Mouse (Mus musculus): ENCODE measurements at regions not wholly inside any gene's neighbourhood (a gene's known extent, or its start where the extent isn't known, plus 50 kb on each side); places are given as distances from the start of the nearest gene placed in this dataset.

DNA sequence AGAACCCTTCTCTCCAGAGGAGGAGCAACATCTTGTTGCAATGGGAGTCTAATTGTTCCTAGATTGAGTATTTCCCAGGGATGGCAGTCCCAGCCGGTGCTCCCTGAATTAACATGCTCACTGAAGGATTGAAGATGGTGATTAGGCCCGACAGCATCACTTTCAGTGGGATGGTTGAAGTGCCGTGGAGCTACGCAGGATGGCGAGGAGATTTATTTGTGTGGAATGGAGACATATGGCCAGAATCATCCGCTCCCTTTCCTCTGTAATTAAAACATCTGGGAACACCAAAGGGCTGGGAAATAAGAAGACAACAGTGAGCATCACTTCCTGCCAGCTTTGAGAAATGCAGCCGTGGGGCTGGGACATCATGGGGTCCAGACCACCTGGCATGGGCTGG, 512.4 kb downstream of the Dhx35 start:
- no peaks in the 10 kb centered on the region for H3K36me3 ChIP-seq (ENCODE audit: control insufficient read depth, insufficient read depth, low read length, poor library complexity, severe bottlenecking)
- no peaks in the 10 kb centered on the region for H3K27me3 ChIP-seq (ENCODE audit: control insufficient read depth, insufficient read depth, low read length, poor library complexity, severe bottlenecking)
- no peak for DNase-seq (ENCODE audit: low read depth, low spot score)

DNA sequence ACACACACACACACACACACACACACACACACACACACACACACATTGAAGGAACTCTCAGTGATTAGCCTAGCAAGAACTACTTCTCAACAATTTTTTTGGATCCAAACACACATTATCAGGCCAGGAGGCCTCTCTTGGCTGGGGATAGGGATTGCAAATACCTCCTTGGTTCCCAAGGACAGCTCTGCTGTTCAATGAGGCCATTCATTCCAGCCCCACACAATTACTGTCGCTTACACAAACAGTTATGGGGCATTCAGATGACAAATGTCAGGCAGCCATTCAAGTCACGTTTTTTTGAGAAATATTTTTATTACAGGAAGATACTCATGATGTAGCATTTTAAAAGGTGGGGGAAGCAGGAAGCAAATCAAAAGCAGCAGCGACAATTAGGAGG, 540.1 kb downstream of the Dhx35 start:
- DNase-seq (ENCODE audit: low read depth, low spot score), result no peak
- Histone ChIP-seq H3K27me3 (ENCODE audit: control insufficient read depth, insufficient read depth, low read length, poor library complexity, severe bottlenecking) (no peaks in the 10 kb centered on the region), H3K36me3 (ENCODE audit: control insufficient read depth, insufficient read depth, low read length, poor library complexity, severe bottlenecking) (no peaks in the 10 kb centered on the region)

- DNase-seq (ENCODE audit: low read depth, low spot score), result no peak
- H3K36me3 ChIP-seq (ENCODE audit: control insufficient read depth, insufficient read depth, low read length, poor library complexity, severe bottlenecking), result no peaks in the 10 kb centered on the region
- no peaks in the 10 kb centered on the region for H3K27me3 ChIP-seq (ENCODE audit: control insufficient read depth, insufficient read depth, low read length, poor library complexity, severe bottlenecking)
Observed at GRCm38 (mm10) chr2:159336646-159337045, 542.0 kb downstream of the Dhx35 start.

DNA sequence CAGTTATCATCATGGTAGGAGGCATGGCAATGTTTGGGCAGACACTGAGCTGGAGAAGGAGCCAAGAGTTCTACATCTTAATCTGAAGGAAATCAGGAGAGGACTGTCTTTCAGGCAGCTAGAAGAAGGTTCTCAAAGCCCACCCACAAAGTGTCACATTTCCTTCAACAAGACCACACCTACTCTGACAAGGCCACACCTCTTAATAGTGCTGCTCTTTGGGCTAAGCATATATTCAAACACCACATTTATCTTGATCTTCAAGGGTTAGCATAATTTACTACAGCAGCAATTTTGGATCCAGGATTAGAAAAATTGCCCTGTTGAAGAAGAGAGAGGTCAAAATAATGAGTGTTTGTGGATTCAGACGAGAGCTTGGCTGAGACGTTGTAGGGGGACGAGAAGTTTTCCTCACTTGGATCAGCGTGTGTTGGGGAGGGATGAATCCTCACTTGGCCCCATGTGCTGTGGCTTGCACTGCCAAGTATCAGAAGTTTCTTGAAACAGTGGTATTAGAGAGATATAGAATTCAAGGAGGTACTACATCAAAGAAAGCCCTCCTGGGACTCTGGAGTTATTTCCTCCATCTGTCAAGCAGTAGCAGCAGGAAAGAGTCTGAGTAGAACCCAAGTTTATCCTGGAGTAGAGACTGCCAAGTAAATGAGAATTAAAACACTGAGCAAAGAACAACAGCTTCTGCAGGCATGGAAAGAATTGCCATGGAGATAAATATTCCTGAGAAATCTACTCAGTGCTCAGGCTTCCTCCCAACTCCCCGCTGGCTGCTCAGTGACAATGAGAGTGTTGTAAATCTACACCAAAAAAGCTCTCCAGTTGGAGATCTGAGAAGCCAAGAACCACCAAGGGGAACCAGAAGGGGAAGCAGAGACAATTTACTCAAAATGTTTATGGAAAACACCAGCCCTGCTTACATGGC, 549.3 kb downstream of the Dhx35 start:
- H3K36me3 ChIP-seq (ENCODE audit: control insufficient read depth, insufficient read depth, low read length, poor library complexity, severe bottlenecking), result no peaks in the 10 kb centered on the region
- DNase-seq (ENCODE audit: low read depth, low spot score), result no peak
- no peaks in the 10 kb centered on the region for H3K27me3 ChIP-seq (ENCODE audit: control insufficient read depth, insufficient read depth, low read length, poor library complexity, severe bottlenecking)

GRCm38 (mm10) chr2:159354247-159354646, 559.6 kb downstream of the Dhx35 start:
- Histone ChIP-seq H3K27me3 (ENCODE audit: control insufficient read depth, insufficient read depth, low read length, poor library complexity, severe bottlenecking) (no peaks in the 10 kb centered on the region), H3K36me3 (ENCODE audit: control insufficient read depth, insufficient read depth, low read length, poor library complexity, severe bottlenecking) (no peaks in the 10 kb centered on the region)
- no peak for DNase-seq (ENCODE audit: low read depth, low spot score)

DNA sequence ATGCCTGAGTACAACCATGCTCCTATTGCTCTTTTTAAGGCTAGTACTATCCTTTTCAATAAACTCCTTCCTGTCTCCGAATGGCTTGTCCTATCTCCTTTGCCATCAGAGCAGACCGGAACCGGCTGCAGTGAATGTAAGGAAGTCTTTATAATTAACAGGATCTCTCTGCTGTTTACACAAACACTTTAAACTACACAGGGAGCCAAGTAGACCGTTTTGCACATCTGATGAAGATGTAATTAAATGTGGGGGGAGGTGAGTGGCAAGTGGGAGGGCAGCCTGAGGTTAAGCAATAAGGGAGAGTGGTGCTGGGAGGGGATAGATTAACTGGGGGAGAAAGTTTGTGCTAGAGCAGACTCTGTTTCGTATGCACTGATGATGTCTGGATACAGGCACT, 561.9 kb downstream of the Dhx35 start:
- no peak for DNase-seq (ENCODE audit: low read depth, low spot score)
- H3K27me3 ChIP-seq (ENCODE audit: control insufficient read depth, insufficient read depth, low read length, poor library complexity, severe bottlenecking), result no peaks in the 10 kb centered on the region
- no peaks in the 10 kb centered on the region for H3K36me3 ChIP-seq (ENCODE audit: control insufficient read depth, insufficient read depth, low read length, poor library complexity, severe bottlenecking)

DNA sequence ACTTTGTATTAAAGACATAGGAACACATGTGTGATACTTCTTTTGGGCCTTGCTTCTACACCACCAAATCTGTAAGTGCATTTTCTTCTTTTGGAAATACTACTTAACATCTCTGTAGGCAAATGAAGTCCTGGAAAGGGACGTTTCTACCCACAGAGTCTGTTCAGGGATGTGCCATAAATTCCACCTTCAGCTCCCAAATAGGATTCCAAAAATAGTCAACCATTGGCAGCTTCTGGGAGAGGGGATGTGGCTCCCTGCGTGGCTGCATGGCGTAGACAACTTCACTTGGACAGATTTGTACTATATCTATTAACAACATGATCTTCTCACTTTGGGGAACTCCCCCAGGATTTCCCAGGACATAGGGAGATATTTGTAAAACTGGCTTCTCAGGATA, 566.8 kb downstream of the Dhx35 start:
- H3K27me3 ChIP-seq (ENCODE audit: control insufficient read depth, insufficient read depth, low read length, poor library complexity, severe bottlenecking), result no peaks in the 10 kb centered on the region
- no peaks in the 10 kb centered on the region for H3K36me3 ChIP-seq (ENCODE audit: control insufficient read depth, insufficient read depth, low read length, poor library complexity, severe bottlenecking)
- DNase-seq (ENCODE audit: low read depth, low spot score), result no peak

DNA sequence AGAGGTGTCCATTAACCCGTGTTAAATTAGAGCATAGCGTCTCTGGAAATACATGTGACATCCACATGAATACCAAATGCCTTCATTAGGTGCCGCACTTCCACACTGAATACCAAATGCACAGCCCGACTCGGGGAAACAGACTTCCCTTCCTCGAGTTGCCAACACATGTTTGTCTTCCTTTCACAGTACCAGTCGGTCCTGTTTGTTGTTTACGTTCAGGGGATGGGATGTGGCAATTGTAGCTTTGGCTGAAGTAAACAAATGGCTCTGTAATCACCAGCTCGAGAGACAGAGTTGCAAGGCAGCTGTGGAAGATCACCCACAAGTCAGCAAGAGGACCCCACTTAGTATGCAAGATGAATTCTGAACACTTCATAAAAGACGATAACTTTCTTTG, 598.3 kb downstream of the Dhx35 start:
- H3K36me3 ChIP-seq (ENCODE audit: control insufficient read depth, insufficient read depth, low read length, poor library complexity, severe bottlenecking), result no peaks in the 10 kb centered on the region
- no peak for DNase-seq (ENCODE audit: low read depth, low spot score)
- no peaks in the 10 kb centered on the region for H3K27me3 ChIP-seq (ENCODE audit: control insufficient read depth, insufficient read depth, low read length, poor library complexity, severe bottlenecking)

DNA sequence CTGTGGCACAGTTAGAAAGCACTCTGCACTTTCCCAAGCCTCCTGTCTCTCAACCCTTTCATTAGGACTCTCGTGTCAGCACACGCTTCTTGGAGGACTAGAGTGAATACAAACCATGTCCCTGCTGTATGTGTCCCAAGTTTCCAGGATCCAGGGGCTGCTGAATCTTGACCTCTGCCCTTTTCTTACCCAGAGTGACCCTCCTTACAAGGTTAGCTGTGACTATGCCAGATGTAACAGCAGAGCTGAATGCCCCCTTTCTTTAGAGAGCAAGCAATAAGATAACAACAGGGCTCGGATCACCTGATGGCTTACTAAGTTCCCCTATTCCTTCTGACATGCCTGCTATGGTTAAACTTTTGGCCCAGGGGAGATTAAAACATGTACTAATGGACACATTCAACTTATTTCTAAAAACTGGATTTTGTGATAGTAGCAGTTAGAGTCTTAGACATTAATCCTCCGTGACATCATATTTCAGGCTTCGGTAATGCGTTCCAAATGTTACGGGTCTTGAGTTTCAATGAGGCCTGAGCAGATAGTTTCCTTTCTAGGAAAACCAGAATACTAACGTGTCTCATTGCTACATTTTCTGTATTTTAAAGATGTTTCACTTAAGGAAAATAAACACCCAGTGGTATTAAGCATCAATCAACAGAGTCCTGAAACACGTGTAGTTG, 607.0 kb downstream of the Dhx35 start:
- H3K36me3 ChIP-seq (ENCODE audit: control insufficient read depth, insufficient read depth, low read length, poor library complexity, severe bottlenecking), result no peaks in the 10 kb centered on the region
- DNase-seq (ENCODE audit: low read depth, low spot score), result no peak
- H3K27me3 ChIP-seq (ENCODE audit: control insufficient read depth, insufficient read depth, low read length, poor library complexity, severe bottlenecking), result no peaks in the 10 kb centered on the region

DNA sequence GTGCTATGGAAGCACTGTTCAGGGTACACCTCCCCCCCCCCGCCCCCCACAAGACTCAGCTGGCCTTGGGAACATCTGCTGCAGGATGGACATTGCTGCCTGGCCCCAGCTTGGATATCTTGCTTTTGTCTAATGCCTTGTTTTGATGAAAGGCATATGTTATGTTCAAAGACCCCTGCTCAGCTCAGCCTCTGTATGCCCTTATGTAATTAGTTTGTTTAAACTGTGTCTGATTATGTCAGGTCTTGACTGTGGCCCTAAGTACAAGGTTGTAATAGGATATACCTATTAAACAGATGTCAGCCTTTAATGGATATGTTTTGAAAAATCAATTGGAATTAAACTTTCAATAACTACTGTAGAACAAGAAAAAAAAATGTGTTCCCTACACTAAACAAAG, 610.3 kb downstream of the Dhx35 start:
- no peaks in the 10 kb centered on the region for H3K27me3 ChIP-seq (ENCODE audit: control insufficient read depth, insufficient read depth, low read length, poor library complexity, severe bottlenecking)
- H3K36me3 ChIP-seq (ENCODE audit: control insufficient read depth, insufficient read depth, low read length, poor library complexity, severe bottlenecking), result no peaks in the 10 kb centered on the region
- no peak for DNase-seq (ENCODE audit: low read depth, low spot score)

DNA sequence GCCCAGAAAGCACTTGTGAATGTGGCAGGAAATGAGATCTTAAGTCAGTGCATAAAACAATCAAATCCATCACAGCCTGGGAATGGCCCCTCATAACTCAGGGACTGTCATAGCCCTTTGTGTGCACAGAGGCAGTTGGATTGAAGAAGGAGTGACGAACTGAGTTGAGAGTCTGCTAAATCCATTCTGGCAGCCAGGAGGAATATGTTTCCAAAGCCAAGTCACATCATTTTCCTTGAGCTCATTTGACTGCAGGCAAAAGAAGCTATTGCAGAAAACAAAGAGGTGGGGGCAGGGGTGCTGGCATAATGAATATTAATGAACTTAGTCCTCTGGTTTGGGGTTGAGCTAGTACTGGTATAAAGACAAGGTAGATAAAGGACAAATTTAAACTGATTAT, 620.0 kb downstream of the Dhx35 start:
- H3K27me3 ChIP-seq (ENCODE audit: control insufficient read depth, insufficient read depth, low read length, poor library complexity, severe bottlenecking), result no peaks in the 10 kb centered on the region
- DNase-seq (ENCODE audit: low read depth, low spot score), result no peak
- no peaks in the 10 kb centered on the region for H3K36me3 ChIP-seq (ENCODE audit: control insufficient read depth, insufficient read depth, low read length, poor library complexity, severe bottlenecking)

- Histone ChIP-seq H3K36me3 (ENCODE audit: control insufficient read depth, insufficient read depth, low read length, poor library complexity, severe bottlenecking) (no peaks in the 10 kb centered on the region), H3K27me3 (ENCODE audit: control insufficient read depth, insufficient read depth, low read length, poor library complexity, severe bottlenecking) (no peaks in the 10 kb centered on the region)
- DNase-seq (ENCODE audit: low read depth, low spot score), result no peak
Observed at GRCm38 (mm10) chr2:159418371-159418940, 623.8 kb downstream of the Dhx35 start.

GRCm38 (mm10) chr2:159422281-159422937, 627.8 kb downstream of the Dhx35 start:
- no peak for DNase-seq (ENCODE audit: low read depth, low spot score)
- Histone ChIP-seq H3K36me3 (ENCODE audit: control insufficient read depth, insufficient read depth, low read length, poor library complexity, severe bottlenecking) (no peaks in the 10 kb centered on the region), H3K27me3 (ENCODE audit: control insufficient read depth, insufficient read depth, low read length, poor library complexity, severe bottlenecking) (no peaks in the 10 kb centered on the region)

GRCm38 (mm10) chr2:159428201-159428600, 633.6 kb downstream of the Dhx35 start:
- Histone ChIP-seq H3K36me3 (ENCODE audit: control insufficient read depth, insufficient read depth, low read length, poor library complexity, severe bottlenecking) (no peaks in the 10 kb centered on the region), H3K27me3 (ENCODE audit: control insufficient read depth, insufficient read depth, low read length, poor library complexity, severe bottlenecking) (no peaks in the 10 kb centered on the region)
- DNase-seq (ENCODE audit: low read depth, low spot score), result no peak

Data from splenic B cell, adult 2 months (primary cell).